Mouse (Mus musculus) heart, adult 2 months (tissue): ENCODE results near the gene M6pr.

Source experiments
- EP300 ChIP-seq: fragments of 200-500 bp; IDR thresholded peaks from 2 replicates; pipeline ENCODE4 v1.6.1; 2011; ENCODE audit warnings: low read depth, low read length, control low read depth; ENCODE audit not compliant: insufficient read depth
- POLR2A ChIP-seq: fragments of 200-500 bp; IDR thresholded peaks from 2 replicates; pipeline ENCODE4 v1.6.1; 2011; ENCODE audit warnings: mild to moderate bottlenecking, low read depth, low read length, control low read depth; ENCODE audit not compliant: insufficient read depth

DNA sequence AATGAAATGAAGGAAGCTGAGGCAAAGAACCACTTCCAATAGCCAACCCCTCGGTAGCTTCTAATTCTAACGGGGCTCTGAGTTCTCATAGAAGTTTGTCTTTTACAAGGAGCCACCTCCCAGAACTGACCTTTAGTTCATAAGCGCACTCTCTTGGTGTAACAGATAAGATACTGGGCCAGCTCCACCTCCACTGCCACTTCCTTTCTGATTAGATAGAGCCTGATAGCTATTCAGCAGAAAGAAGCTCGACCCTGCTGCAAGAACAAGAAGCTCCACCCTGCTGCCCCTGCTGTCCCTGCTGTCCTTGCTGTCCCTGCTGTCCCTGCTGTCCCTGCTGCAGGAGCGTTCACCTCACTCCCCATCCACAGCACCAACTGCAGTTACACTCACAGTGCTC, 34.0 kb upstream of the M6pr start:
- no peak for TF ChIP-seq EP300
- TF ChIP-seq POLR2A, result no peak
